Mouse (Mus musculus) lung, embryonic 14.5 days (tissue): ENCODE data around the gene Gimap4. TPM values are rescaled to one million over a fixed set of nuclear protein-coding genes. Genes with fewer than 3 reads are reported as not detected.
A peak's percentile ranks its signal among the peaks of the same experiment; 100 is the strongest.

Source experiments
- ATAC-seq: fragments of 200-750 bp; cut with Nextera tagmentation; 2 replicates; pipeline ENCODE4 v1.8.0; 2017; ENCODE audit warnings: mild to moderate bottlenecking, moderate TSS enrichment, moderate library complexity; ENCODE audit not compliant: insufficient read depth
- DNase-seq: peaks from one replicate; pipeline ENCODE4 v3.0.0-alpha.2; 2015
- H3K27ac ChIP-seq: fragments of 300-500 bp; sonication (generic); 2 replicates; pipeline ENCODE4 v1.5.1; 2014; ENCODE audit warnings: low read depth, mild to moderate bottlenecking, moderate library complexity
- H3K27me3 ChIP-seq: fragments of 300-500 bp; sonication (generic); 2 replicates; pipeline ENCODE4 v1.6.1; 2014; ENCODE audit warnings: low read length, control low read depth; ENCODE audit not compliant: insufficient read depth
- H3K36me3 ChIP-seq: fragments of 300-500 bp; sonication (generic); 2 replicates; pipeline ENCODE4 v1.6.1; 2014; ENCODE audit warnings: control low read depth; ENCODE audit not compliant: insufficient read depth
- H3K4me1 ChIP-seq: fragments of 300-500 bp; sonication (generic); 2 replicates; pipeline ENCODE4 v1.6.1; 2014; ENCODE audit warnings: antibody characterized with exemption, control low read depth; ENCODE audit not compliant: insufficient read depth
- H3K4me2 ChIP-seq: fragments of 300-500 bp; sonication (generic); 2 replicates; pipeline ENCODE4 v1.6.1; 2014; ENCODE audit warnings: mild to moderate bottlenecking
- H3K4me3 ChIP-seq: fragments of 300-500 bp; sonication (generic); 2 replicates; pipeline ENCODE4 v1.5.1; 2014; ENCODE audit warnings: low read depth, low read length
- H3K9ac ChIP-seq: fragments of 300-500 bp; sonication (generic); 2 replicates; pipeline ENCODE4 v1.6.1; 2014
- H3K9me3 ChIP-seq: fragments of 300-500 bp; sonication (generic); 2 replicates; pipeline ENCODE4 v1.6.1; 2016; ENCODE audit warnings: low read depth, low read length, control low read depth
- CTCF ChIP-seq: IDR thresholded peaks from 2 replicates; pipeline ENCODE4 v1.5.1; 2016; ENCODE audit warnings: antibody characterized with exemption, low read depth
- WGBS: fragments of 180-500 bp; shearing (Covaris S2); extraction: QIAGEN DNeasy Blood & Tissue Kit; methylation state at CpG from one replicate; pipeline ENCODE4 v1.1.7; 2014; 5-methylcytosine and 5-hydroxymethylcytosine counted together
- polyA plus RNA-seq: library from polyadenylated mRNA; unstranded; fragments of >200 nt; fragmentation: Nextera tagmentation; extraction: Ambion mirVana; gene quantifications from 2 replicates; pipeline ENCODE4 v1.2.1, GENCODE M21; 2014

Gene Gimap4
- polyA plus RNA-seq, 1 experiment from 2014 or later, result 27.8 TPM

GRCm38 (mm10) chr6:48675931-48676859 lies 8.2 kb upstream of the Gimap4 start, which contains the start of gene Gimap9:
Gene Gimap9 (plus strand): TSS chr6:48676129.
- no peak; the same call in 1 of the 2 replicates for ATAC-seq
- no peak for TF ChIP-seq CTCF
- Histone ChIP-seq H3K9ac (peak within 1 kb of the TSS; percentile 43), H3K36me3 (no peaks in the 10 kb centered on the region), H3K4me1 (no peaks in the 10 kb centered on the region), H3K9me3 (no peaks in the 10 kb centered on the region), H3K4me2 (peak within 1 kb of the TSS; percentile 47), H3K27ac (no peak within 1 kb of the TSS; the same call in 1 of the 2 replicates), H3K4me3 (peak within 1 kb of the TSS; percentile 31), H3K27me3 (no peaks in the 10 kb centered on the region)
- DNase-seq, result peak; percentile 43
- 24% methylated on average over 13 of the region's 13 CpGs for WGBS

GRCm38 (mm10) chr6:48676860-48677415 lies 7.4 kb upstream of the Gimap4 start:
- no peak overlapping the region for H3K27ac ChIP-seq
- H3K4me1 ChIP-seq, result no peaks in the 10 kb centered on the region
- DNase-seq, result no peak
- H3K27me3 ChIP-seq, result no peaks in the 10 kb centered on the region
- H3K4me3 ChIP-seq, result peak overlapping the region; percentile 31; the same call in 1 of the 2 replicates
- TF ChIP-seq CTCF, result no peak
- no peaks in the 10 kb centered on the region for H3K9me3 ChIP-seq
- H3K4me2 ChIP-seq, result peak overlapping the region; percentile 47
- H3K9ac ChIP-seq, result no peak overlapping the region
- 81% methylated on average over 5 of the region's 5 CpGs for WGBS
- H3K36me3 ChIP-seq, result no peaks in the 10 kb centered on the region
- no peak for ATAC-seq

DNA sequence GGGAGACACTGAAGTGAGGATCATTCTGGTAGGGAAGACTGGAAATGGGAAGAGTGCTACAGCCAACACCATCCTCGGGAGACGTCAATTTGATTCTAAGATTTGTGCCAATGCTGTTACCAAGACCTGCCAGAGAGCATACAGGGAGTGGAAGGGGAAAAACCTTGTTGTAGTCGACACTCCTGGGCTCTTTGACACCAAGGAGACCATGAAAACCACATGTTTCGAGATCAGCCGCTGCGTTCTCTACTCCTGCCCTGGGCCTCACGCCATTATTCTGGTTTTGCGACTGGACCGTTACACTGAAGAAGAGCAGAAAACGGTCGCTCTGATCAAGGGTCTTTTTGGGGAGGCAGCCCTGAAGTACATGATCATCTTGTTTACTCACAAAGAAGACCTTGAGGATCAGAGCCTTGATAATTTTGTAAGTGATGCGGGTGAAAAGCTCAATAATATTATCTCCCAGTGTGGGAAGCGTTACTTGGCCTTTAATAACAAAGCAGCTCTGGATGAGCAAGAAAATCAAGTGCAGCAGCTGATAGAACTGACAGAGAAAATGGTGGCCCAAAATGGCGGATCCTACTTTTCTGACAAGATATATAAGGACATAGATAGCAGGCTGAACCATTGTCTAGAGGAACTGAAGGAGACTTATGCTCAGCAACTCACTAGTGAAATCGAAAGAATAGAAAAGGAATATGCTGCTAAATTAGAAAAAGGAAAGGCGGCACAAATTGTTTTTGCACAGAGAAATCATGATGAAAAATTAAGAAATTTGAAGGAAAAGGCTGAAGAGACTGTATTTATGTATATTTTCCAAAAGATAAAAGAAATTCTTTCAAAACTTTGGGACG lies 6.6 kb upstream of the Gimap4 start:
- H3K27ac ChIP-seq, result no peak overlapping the region
- no peak for TF ChIP-seq CTCF
- no peaks in the 10 kb centered on the region for H3K27me3 ChIP-seq
- no peak for ATAC-seq
- no peak overlapping the region for H3K4me3 ChIP-seq
- no peak for DNase-seq
- H3K9me3 ChIP-seq, result no peaks in the 10 kb centered on the region
- no peak overlapping the region; the same call in 1 of the 2 replicates for H3K4me2 ChIP-seq
- no peaks in the 10 kb centered on the region for H3K4me1 ChIP-seq
- H3K36me3 ChIP-seq, result no peaks in the 10 kb centered on the region
- no peak overlapping the region for H3K9ac ChIP-seq
- WGBS, result 90% methylated on average over 17 of the region's 17 CpGs

DNA sequence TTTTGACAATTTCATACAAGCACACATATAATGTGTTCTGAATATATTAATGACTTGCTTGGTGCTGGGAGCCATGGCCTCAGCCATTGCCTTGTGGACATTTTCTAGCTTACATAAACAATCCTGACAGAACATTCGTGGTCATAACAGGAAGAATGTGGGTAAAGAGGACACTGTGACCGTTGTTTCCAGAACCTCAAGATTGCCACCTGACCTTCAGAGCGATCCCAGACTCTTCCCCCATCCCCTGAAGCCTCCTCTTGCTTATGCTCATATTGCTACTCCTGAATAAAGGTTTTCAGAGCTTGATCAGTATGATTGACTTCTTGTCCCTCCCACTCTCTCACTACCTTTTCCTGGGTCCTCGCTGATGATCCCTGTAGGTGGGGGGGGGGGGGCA lies 6.0 kb upstream of the Gimap4 start:
- 50% methylated on average over 4 of the region's 4 CpGs for WGBS
- ATAC-seq, result no peak
- Histone ChIP-seq H3K9me3 (no peaks in the 10 kb centered on the region), H3K4me2 (no peak overlapping the region), H3K36me3 (no peaks in the 10 kb centered on the region), H3K9ac (no peak overlapping the region), H3K27ac (no peak overlapping the region), H3K27me3 (no peaks in the 10 kb centered on the region), H3K4me3 (no peak overlapping the region), H3K4me1 (no peaks in the 10 kb centered on the region)
- TF ChIP-seq CTCF, result no peak
- DNase-seq, result no peak

DNA sequence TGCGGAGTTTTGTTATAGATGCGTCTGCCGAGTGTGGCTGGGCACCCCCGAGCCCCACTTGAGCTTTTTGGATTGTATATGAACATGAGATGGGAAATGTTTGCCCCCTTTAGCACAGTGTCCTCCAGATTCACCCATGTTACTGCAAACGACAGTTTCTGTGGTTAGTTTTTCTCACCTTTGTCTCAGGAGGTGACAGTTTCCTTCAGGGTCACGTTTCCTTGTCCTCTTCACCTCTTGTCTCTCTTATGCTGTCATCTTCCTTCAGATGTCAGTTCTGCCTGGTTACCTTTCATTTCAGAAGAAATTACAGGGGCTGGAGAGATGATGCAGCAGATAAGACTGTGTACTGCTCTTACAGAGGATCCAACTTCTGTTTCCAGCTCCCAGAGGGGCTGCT lies 4.6 kb upstream of the Gimap4 start:
- no peaks in the 10 kb centered on the region for H3K4me1 ChIP-seq
- H3K27ac ChIP-seq, result no peak overlapping the region
- no peaks in the 10 kb centered on the region for H3K27me3 ChIP-seq
- no peak overlapping the region for H3K4me2 ChIP-seq
- no peaks in the 10 kb centered on the region for H3K9me3 ChIP-seq
- no peak overlapping the region for H3K9ac ChIP-seq
- H3K36me3 ChIP-seq, result no peaks in the 10 kb centered on the region
- 64% methylated on average over 6 of the region's 6 CpGs for WGBS
- no peak for TF ChIP-seq CTCF
- no peak for ATAC-seq
- H3K4me3 ChIP-seq, result no peak overlapping the region
- no peak for DNase-seq

- no peak overlapping the region for H3K9ac ChIP-seq
- DNase-seq, result no peak
- H3K27ac ChIP-seq, result no peak overlapping the region
- H3K36me3 ChIP-seq, result no peaks in the 10 kb centered on the region
- H3K4me2 ChIP-seq, result no peak overlapping the region
- no peaks in the 10 kb centered on the region for H3K27me3 ChIP-seq
- ATAC-seq, result no peak
- TF ChIP-seq CTCF, result no peak
- 74% methylated on average over 5 of the region's 5 CpGs for WGBS
- no peak overlapping the region for H3K4me3 ChIP-seq
- H3K9me3 ChIP-seq, result no peaks in the 10 kb centered on the region
- H3K4me1 ChIP-seq, result no peaks in the 10 kb centered on the region
Observed at GRCm38 (mm10) chr6:48680421-48680820, 3.9 kb upstream of the Gimap4 start.
